Mouse (Mus musculus) thymus, postnatal 25 days (tissue): Measurements from ENCODE around the gene Fcrla.
"Not testable (repeated sequence)": the region's sequence is repeated elsewhere in the genome, so short reads cannot be mapped to it uniquely, and the experiment has no call there.

Source experiments
- DNase-seq: peaks from one replicate; pipeline ENCODE4 v3.0.0; 2022

Gene Fcrla

GRCm38 (mm10) chr1:170927378-170927777 lies at the start of gene Fcrla:
Gene Fcrla, minus strand, starts transcription at chr1:170927583.
- DNase-seq: no peak

GRCm38 (mm10) chr1:170976447-170976846 lies 49.1 kb upstream of the Fcrla start, which contains the start of gene Fcgr2b:
Gene Fcgr2b, minus strand, starts transcription at chr1:170976547.
- no peak for DNase-seq

GRCm38 (mm10) chr1:170975751-170976161 lies 48.4 kb upstream of the Fcrla start:
- no peak for DNase-seq

- DNase-seq: not testable (repeated sequence)
Observed at GRCm38 (mm10) chr1:170975350-170975749, 48.0 kb upstream of the Fcrla start.

GRCm38 (mm10) chr1:170974736-170975135 lies 47.4 kb upstream of the Fcrla start:
- no peak for DNase-seq

- no peak for DNase-seq
Observed at GRCm38 (mm10) chr1:170974171-170974570, 46.8 kb upstream of the Fcrla start.

GRCm38 (mm10) chr1:170972936-170973335 lies 45.6 kb upstream of the Fcrla start:
- no peak for DNase-seq

GRCm38 (mm10) chr1:170972494-170972893 lies 45.1 kb upstream of the Fcrla start:
- no peak for DNase-seq

- DNase-seq: no peak
Observed at GRCm38 (mm10) chr1:170968576-170968975, 41.2 kb upstream of the Fcrla start.

GRCm38 (mm10) chr1:170967581-170967980 lies 40.2 kb upstream of the Fcrla start:
- no peak for DNase-seq

- DNase-seq: no peak
Observed at GRCm38 (mm10) chr1:170963087-170963486, 35.7 kb upstream of the Fcrla start.

- no peak for DNase-seq
Observed at GRCm38 (mm10) chr1:170962301-170962700, 34.9 kb upstream of the Fcrla start.

GRCm38 (mm10) chr1:170961101-170961500 lies 33.7 kb upstream of the Fcrla start:
- no peak for DNase-seq

GRCm38 (mm10) chr1:170959791-170960190 lies 32.4 kb upstream of the Fcrla start:
- DNase-seq: no peak

- DNase-seq: no peak
Observed at GRCm38 (mm10) chr1:170958225-170958624, 30.8 kb upstream of the Fcrla start.

- no peak for DNase-seq
Observed at GRCm38 (mm10) chr1:170953192-170953591, 25.8 kb upstream of the Fcrla start.

- DNase-seq: no peak
Observed at GRCm38 (mm10) chr1:170950772-170951171, 23.4 kb upstream of the Fcrla start.

GRCm38 (mm10) chr1:170944908-170945307 lies 17.5 kb upstream of the Fcrla start:
- DNase-seq: not testable (repeated sequence)

GRCm38 (mm10) chr1:170944151-170944550 lies 16.8 kb upstream of the Fcrla start:
- DNase-seq: not testable (repeated sequence)

GRCm38 (mm10) chr1:170939255-170939654 lies 11.9 kb upstream of the Fcrla start:
- no peak for DNase-seq

- no peak for DNase-seq
Observed at GRCm38 (mm10) chr1:170934383-170934782, 7.0 kb upstream of the Fcrla start.

- no peak for DNase-seq
Observed at GRCm38 (mm10) chr1:170933940-170934339, 6.6 kb upstream of the Fcrla start.

- DNase-seq: no peak
Observed at GRCm38 (mm10) chr1:170933386-170933920, 6.1 kb upstream of the Fcrla start.

GRCm38 (mm10) chr1:170932043-170932442 lies 4.7 kb upstream of the Fcrla start:
- DNase-seq: no peak

- no peak for DNase-seq
Observed at GRCm38 (mm10) chr1:170929245-170929644, 1.9 kb upstream of the Fcrla start.
